Mouse (Mus musculus): ENCODE data around the gene Phb.
"Not testable (repeated sequence)": the region's sequence is repeated elsewhere in the genome, so short reads cannot be mapped to it uniquely, and the experiment has no call there.

The Phb gene

DNA sequence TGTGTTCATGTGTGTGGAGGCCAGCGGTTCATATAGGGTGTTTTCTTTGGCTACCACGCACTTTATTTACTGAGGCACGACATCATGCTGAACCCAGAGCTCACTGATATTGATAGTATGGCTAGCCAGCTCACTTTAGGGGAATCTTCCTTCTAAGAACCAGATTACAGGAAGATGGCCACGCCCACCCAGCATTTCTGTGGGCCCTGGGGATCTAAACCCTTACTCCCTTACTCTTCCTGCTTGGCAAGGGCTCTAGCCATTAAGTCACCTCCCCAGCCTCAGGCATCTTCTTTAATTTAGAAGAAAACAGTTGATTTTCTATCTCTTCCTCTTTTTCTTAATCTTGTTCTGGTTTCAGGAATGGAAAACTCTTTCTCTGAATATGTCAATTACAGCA, 9.3 kb upstream of the Phb start:
- DNase-seq = no peak

DNA sequence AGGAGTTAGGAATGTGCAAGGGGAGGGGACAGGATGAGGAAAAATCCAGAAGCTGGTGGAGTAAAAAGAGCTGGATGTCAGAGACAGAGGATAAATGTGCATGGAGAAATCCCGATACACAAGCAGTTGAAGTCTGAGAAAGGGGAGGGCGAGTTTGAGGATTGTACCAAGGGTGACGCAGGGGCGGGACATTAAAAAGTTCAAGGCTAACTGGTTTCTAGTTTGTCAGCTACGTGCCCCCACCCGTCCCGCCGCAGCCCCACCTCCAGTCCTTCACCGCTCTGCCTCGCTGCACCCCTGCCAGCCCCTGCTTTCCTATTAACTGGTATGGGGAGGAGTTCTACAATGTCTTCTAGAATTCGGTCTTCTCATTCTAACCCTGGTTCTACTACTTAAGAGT, 420 bp downstream of the Phb start:
- DNase-seq = peak; percentile 67

DNA sequence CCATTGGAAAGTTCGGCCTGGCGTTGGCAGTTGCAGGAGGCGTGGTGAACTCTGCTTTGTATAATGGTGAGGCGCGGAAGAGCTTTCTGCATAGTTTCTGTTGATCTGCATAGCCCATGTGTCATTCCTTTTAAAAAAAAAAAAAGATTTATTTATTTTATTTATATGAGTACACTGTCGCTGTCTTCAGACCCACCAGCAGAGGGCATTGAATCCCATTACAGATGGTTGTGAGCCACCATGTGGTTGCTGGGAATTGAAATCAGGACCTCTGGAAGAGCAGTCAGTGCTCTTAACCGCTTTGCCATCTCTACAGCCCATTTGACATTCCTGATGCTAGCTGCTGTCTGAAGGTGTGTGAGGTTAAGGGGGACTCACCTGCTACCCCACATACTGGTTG, 1.3 kb downstream of the Phb start:
- DNase-seq = not testable (repeated sequence)

DNA sequence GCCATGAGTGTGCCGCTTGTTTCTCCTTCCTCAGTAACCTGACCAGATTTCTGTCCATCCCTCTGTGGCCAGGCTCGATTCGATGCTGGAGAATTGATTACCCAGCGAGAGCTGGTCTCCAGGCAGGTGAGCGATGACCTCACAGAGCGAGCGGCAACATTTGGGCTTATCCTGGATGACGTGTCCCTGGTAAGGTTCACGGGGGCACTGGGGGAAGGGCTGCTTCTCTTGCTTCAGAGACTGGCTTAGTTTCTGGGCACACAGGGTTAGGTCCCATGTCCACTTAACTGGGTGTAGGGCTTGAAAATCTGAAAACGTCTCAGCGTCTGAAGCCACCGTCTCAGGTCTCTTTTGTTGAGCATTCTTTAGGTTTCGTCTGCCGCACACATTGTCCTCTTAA, 8.7 kb downstream of the Phb start:
- DNase-seq = no peak

DNA sequence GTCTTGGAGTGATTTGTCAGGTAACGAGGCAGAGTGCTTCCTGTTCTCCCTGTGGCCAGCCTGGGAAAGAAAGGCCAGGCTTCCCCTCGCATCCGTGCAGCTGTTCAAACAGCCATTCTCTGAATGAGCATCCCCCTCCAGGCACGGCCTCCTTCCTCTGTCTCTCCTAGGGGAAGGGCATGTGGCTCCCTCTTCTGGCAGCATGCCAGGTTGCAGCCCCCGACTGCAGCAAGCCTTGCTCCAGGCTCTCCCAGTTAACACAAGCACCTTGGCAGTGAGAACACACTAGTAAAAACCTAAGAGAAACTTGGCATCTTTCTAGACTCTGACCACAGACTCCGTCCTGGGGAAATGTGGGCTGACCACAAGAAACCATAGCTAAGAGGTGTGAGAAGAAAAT, 9.6 kb downstream of the Phb start:
- DNase-seq = peak; percentile 93

DNA sequence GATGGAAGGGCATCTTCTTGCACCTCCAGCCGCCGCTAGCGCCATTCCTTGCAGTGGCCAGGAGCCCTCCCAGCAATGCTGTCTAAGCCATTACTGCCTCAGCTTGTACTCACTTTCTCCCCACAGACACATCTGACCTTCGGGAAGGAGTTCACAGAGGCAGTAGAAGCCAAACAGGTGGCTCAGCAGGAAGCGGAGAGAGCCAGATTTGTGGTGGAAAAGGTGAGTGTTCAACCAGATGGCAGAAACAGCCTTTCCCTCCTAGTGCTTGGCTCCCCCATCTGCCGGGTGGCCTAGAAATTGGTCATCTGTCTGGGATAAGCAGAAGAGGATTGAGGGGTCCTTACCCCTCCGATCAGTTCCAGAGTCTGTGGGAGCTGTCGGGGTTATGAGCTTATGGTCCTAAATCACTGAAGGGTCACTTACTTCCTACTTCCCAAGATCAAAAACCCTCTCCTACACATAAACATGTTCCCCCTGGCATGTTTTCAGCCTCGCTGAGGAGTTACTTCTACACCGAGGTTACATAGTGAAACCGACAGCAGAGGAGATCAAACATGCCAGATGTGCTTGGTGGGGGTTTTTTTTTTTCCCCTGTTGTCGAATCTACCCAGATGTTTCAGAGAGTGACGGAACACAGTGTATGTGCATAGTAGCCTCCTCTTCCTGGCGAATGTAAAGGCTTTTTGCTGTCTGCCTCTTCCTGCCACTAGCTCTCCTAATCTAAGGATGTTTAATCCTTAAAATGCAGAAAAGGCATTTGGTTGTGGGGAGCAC, 11.4 kb downstream of the Phb start:
- DNase-seq = no peak

DNA sequence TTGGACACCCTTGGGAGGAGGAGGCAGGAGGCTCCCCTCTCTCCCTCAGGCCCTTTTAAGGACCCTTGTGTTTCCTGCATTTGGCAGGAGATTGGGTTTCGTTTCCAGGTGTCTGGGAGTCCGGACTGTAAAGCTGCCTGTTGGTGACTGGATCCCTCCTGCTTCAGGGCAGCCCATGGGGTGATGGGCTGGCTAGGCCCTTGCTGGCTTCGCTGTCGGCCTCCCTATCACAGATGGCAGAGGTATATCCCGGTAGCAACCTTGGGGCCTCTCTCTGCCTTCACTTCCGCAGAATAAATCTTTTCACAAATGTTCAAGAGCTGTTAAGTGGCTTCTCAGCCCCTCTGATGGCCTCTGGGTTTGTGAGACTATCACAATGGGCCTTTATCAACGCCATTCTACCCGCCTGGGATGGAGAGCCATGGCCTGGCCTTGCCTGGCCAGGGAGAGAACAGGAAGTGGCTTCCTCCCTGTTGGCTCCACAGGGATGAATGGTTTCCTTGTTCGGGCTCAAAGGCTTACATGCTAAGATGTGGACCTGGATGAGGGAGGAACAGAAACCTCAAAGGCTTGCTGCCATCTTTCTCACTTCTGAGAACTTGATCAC, 15.3 kb downstream of the Phb start:
- DNase-seq = no peak

DNA sequence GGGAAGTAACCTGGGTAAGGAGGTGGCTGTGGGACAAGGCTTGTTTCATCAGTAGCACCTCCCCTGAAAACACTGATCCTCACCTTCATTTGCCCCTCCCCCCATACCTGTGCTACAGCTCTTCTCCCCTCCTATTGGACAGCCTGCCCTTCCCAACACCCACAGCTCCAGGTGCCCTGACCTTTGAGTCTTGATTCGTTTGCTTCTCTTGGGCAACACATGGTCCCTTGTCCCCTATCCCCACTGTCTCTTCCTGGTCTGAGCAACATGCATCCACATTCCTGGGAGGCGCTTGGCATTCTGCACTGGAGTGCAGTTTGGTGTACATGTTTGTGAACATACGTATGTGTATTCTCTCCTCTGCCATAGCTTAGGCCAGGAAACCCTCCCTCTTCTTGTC, 16.2 kb downstream of the Phb start:
- no peak for DNase-seq

DNA sequence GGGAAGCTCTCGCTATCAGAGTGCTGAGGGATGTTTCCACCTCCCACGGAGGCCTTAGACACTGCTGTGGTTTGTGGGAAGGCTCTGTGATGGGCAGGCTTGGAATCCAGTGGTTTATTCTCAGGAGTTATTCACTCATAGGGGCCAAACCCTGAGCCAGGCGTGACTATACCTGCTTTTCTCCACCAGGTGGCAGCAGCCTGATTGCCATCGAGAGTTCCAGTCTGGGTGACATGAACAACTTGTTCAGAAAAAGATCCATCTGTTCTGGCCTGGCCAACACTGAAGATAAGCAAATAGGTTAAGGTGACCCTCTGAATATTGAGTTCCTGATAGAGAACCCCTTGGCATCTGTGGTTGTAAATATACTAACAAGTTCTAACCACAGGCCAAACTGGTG, 19.3 kb downstream of the Phb start:
- DNase-seq = peak; percentile 77

DNA sequence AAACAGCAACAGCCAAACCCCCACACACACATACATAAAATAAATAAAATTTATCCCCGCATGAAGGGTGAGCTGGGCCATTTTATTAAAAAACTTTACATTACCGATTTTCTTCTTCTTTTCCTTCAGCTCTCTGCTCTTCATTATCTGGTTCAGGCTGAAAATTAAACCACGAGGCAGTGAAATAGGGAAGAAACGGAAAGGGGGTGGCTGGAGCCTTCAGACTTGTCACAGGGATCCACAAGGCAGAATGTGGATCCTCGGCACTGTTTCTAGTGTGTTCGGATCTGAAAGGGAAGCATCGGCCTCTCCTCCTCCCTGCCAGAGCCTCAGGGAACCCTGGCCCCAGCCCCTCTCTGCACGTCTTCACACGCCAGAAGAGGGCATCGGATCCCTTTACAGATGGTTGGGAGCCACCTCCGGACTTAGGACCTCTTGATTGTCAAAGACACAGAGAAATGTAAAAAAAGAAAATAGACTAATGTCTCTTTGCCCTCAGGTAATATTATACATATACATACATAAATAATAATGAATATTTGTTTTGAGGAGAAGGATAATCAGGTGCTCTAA, 20.4 kb downstream of the Phb start:
- DNase-seq = peak; percentile 29

DNA sequence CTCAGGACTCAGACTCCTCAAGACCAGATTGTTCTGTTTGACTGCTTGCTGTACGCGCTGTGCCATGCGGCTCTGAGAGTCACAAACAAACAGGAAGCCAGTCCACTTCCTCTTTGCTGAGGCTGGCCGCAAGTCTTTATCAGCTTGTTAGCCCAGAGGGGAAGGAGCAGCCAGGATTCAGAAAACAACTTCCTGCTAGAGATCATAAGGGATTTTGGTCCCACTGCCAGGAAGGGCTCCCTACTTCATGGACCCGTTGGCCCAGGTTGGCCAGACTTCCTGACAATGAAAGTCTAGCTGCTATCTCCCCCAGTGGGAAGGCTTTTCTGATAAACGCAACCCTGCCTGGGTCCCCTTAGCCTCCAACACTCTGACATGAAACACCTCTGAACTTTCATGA, 21.8 kb downstream of the Phb start:
- peak; percentile 41 for DNase-seq

DNA sequence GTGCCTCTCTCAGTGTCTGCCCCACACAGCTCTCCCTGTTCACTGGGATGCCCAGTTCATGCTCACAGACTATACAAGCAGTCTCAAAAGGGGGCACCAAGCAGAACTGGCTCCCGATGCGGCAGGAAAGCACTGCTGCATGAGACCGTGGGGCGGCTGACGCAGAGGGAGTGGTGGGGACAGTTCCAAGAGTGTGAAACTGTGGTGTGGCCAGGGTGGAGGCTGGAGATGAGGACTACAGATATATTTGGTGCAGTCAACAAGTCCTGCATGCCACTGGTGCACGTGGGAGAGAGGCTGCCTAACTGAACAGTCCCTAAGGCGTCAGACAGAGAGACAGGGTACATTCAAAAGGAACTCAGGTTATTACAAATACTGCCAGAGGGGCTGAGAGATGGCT, 22.2 kb downstream of the Phb start:
- DNase-seq = peak; percentile 49

DNA sequence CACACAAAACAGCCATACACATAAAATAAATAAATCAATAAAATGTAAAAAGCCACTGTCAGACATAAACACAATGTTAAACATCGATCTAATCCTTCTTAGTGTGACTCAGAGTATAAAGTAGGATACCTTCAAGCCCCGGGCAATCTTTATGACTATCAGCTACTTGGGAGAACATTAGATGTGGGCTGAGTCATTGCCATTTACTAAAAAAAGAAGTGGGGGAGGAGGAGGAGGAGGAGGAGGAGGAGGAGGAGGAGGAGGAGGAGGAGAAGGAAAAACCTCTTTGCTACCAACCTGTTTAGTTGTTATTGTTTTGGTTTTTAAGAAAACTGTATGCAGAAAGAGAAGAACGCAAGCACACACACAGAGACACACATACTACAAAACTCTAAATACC, 22.8 kb downstream of the Phb start:
- DNase-seq = no peak

DNA sequence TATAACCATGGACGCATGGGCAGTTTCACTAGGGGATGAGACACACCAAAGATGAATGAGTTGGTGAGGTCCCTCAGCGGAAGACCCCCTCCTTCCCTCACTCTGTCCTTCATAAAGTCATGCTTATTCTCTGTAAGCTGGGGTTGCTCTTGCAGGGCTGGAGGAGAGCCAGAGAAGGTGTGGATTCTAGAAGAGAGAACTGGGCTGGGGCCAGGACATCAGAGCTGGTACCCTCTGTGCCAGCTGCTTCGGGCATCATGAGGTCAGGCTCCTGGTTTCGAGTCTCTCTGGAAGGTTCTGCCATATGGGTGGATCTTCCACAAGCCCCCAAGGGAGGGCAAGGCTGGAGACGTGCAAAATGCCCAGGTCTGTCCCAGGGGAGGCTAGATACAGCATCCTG, 31.8 kb downstream of the Phb start:
- DNase-seq = no peak

DNA sequence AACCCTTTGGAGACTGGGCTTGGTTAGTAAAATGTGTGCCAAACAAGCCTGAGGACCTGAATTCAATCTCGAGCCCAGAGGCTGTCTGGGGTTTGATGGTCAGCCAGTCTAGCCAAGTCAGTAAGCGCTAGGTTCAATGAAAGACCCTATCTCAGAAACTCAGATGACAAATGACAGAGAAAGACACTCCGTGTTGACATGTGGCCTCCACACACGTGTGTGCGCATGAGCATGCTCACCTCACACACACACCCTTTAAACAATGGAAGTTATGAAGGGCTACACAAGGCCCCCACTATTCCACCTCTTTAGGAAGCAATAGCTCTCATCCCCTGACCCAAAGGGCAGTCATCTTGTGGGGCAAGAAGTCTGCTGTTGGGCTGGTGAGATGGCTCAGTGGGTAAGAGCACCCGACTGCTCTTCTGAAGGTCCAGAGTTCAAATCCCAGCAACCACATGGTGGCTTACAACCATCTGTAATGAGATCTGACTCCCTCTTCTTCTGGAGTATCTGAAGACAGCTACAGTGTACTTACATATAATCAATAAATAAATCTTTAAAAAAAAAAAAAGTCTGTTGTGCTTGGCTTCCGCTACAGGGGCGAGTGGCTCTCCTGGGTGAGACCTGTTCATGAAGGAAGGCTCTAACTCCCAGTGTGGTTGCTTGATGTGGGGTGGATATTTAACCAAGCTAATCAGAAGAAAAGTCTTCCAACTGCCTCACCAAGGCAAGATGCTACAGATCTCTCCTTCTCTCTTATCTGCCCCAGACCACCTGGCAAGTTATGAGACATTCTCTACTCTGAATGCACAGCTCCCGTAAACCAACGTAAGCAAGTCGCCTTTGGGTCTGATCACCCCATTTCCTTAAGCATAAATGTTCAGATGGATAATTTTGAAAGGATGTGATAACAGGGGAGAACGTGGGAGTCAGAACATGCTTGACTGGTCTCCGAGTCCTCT, 34.3 kb downstream of the Phb start:
- DNase-seq = no peak

DNA sequence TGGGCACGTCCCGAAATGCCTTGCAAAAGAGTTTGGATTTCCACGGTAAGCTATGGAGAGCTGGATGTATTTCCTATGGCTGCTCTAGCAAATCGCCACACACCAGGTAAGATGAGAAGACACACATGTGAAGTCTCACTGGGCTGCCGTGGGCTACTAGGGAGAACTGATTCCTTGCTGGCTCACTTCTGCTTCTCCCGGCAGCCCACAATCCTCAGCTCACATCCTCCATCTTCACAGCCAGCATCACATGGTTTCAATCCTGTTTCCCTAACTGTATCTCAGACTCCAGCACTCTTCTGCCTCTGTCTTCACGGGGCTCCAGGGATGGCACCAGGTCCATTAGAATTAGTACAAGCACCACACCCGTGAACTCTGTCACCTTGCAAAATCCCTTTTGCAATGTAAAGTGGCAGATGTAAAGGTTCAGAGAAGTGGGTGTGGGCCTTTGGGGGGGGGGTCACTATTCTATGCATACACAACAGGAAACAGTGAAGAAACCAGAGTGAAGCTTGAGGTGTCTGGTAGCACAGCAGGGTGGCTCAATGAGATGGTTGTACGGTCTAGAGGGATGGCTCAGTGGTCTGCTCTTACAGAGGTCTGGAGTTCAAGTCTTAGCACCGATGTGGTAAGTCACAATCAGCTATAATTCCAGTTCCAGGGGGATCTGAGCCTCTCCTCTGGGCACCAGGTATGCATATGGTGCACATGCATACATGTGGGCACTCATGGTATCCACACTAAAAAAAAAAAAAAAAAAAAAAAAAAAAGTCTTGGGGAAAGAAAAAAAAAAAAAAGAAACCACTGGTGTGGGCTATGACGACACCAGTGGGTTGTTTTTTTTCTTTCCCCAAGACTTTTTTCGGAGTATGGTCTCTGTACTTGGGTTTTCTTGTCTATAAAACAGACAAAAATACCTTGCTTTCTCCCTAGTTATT, 37.5 kb downstream of the Phb start:
- DNase-seq = no peak

DNA sequence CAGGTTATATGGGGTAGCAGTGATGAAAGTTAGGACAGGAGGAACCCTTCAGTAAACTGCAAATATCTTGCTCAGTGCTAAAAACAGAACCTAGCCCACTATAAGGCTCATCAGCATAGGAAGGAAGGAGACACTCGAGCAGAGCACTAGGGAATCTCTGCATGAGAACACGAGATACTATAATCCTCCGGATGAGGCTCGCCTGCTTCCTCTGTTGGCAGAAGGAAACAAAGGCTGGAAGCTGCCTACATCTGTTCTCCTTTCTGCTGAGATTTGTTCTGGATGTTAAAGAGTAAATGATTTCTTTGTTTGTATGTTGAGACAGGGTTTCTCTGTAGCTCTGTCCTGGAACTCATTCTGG, 38.2 kb downstream of the Phb start:
- no peak for DNase-seq

DNA sequence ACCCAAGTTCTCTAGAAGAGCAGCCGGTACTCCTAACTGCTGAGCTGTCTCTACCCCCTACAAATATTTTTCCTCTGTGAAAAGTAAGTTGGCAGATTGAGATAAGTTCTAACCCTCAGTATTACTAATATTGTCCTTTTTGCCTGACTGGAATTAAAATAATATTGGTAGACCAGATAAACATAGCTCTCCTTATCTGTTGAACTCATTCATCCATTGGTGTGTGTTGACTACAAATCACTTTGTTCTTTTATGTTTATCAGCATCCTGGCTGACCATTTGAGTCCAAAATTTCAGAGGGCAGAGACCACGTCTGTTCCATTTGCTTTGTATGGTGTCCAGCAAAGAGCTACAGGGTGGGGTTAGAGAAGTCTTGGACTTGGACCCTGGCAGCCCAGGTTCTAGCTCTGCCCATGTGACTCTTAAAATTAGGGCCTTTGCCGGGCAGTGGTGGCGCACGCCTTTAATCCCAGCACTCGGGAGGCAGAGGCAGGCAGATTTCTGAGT, 42.8 kb downstream of the Phb start:
- DNase-seq = no peak

DNA sequence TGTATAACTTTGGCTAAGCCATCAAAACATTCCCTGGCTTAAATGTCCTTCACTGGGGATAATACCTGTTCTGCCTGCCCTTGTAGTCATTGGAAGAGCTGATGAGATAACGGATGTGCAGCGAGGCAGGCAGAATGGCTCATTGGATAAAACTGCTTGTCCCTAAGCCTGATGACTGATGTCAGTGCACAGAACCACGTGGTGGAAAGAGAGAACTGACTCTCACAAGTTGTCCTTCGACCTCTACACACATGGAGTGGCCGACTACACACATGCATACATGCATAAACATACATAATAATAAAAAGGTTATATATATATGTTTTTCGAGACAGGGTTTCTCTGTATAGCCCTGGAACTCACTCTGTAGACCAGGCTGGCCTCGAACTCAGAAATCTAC, 43.7 kb downstream of the Phb start:
- DNase-seq = no peak

DNA sequence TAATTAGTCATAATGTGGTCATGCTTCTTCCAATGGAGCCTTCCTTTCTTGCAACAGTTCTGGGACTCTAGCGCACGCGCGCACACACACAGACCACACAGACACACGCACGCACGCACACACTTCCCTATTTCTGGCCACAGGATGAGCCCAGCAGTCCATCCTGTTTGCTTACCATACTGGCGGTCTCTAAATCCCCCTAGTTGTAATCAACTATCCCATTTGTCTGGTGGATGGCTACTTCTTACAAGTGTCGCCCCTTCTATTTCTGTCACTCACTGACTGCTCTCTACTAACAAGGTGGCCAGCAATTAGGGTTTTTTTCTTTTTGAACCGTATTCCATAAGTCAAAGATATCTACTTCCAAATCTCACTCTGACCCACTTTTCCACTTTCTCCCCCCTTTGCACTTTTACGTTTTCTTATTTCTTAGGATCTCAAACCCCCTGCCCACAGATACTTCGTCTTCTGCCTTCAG, 45.4 kb downstream of the Phb start:
- DNase-seq = no peak

DNA sequence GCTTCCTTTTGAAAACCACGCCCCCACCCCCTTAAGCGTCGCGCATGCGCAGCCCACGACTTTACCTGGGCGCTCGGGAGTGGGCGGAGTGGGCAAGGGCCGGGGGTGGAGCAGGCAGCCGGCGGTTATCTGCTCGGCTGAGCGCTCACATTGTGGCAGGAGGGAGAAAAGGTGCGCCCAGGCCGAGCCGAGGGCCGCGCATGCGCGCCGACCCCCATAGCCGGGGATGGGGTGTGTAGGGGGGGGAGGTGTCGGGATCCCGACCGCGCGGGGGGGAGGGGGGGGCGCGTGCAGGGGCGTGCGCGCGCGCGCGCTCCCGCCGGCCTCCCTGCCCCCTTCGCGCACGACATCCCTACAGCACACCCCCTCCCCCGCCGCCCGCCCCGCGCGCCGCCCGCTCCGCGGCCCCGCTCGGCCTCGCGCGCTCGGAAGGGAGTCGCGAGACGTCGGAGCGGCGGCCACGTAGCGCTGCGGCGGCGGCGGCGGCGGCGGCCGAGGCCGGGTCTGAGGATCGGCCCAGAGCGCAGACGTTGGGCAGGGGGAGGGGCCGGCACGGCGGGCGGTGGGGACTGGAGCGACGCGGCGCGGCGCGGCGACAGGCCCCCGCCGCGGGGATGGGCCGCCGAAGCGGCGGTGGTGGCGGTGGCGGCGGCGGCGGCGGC, 45.9 kb downstream of the Phb start, which contains the start of gene Zfp652:
Zfp652 (plus strand) TSS at position 111 of the 662 bp plus-strand sequence.
- peak; percentile 94 for DNase-seq

Measured in thymus, postnatal 4 days (tissue).